Mouse (Mus musculus): ENCODE results near the gene Hsd17b6. TPM values are rescaled to one million over a fixed set of nuclear protein-coding genes. Genes with fewer than 3 reads are reported as not detected.
A peak's percentile ranks its signal among the peaks of the same experiment; 100 is the strongest.

Hsd17b6 gene
- total RNA-seq, 2 experiments from 2014 or later = not detected

DNA sequence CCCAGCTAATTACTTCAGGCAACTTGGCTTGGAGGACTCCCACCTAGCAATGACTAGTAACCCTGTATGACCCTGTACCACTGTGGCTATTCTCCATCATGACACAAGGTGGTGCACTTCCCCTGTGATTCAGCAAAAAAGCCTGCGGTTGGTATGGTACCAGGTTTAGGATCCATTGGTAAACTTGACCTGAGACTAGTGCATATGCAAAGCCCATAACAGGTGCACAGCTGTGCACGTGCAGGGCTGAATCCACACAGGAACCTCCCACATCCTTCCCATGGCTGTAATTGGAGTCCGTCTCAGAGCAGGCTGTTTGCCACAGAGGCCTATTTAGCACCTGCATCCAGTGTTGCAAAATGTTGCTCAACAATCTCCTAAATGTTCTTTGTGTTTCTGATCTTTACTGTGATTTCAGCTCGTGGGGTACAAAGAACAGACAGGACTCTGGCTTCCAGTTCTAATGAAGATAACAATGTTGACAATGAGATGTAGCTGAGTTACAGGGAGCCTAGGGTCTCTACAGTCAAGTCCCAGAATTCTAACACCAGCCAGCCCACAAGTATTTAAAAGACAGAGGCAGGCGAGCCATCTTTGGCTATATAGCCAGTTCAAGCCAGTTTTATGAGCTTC lies 61.9 kb downstream of the Hsd17b6 start:
- peak in 1 of 2 experiments; percentile 46 for DNase-seq (ENCODE audit: low spot score in 2 of 2)

Other genes starting within 250 kb of the Hsd17b6 start
- gene Rdh1, start 247.9 kb downstream of the Hsd17b6 start, total RNA-seq (2021) = under 1 TPM in 1 of 2 experiments, not detected in 1; 0.15 TPM
- gene Rdh16f1, start 247.8 kb downstream of the Hsd17b6 start, total RNA-seq (2021) = not detected
- under 1 TPM; 0.35 to 0.43 TPM for gene Rdh9, start 231.2 kb downstream of the Hsd17b6 start, total RNA-seq (2021)
- gene Rdh16, start 206.5 kb downstream of the Hsd17b6 start, total RNA-seq (2021) = under 1 TPM in 1 of 2 experiments, not detected in 1; 0.35 TPM
- gene Rdh19, start 157.7 kb downstream of the Hsd17b6 start, total RNA-seq (2021) = not detected
- gene Rdh16f2, start 141.1 kb downstream of the Hsd17b6 start, total RNA-seq (2021) = not detected
- not detected for gene Rdh7, start 118.8 kb downstream of the Hsd17b6 start, total RNA-seq (2021)
- gene Sdr9c7, start 109.1 kb downstream of the Hsd17b6 start, total RNA-seq (2021) = not detected
- gene Prim1, start 7.6 kb upstream of the Hsd17b6 start, total RNA-seq (2021) = 1 to 10 TPM; 6.8 to 7.4 TPM
- gene Naca, start 28.0 kb upstream of the Hsd17b6 start, total RNA-seq (2021) = 100 to 1,000 TPM; 338 to 356 TPM
- 100 to 1,000 TPM; 146 to 153 TPM for gene Ptges3, start 51.3 kb upstream of the Hsd17b6 start, total RNA-seq (2021)
- 1,000 to 10,000 TPM; 1,726 to 1,851 TPM for gene Atp5b, start 75.7 kb upstream of the Hsd17b6 start, total RNA-seq (2021)
- 10 to 100 TPM; 39.6 to 41.9 TPM for gene Baz2a, start 84.0 kb upstream of the Hsd17b6 start, total RNA-seq (2021)
- 10 to 100 TPM; 12.9 to 15.3 TPM for gene Rbms2, start 172.7 kb upstream of the Hsd17b6 start, total RNA-seq (2021)
- 10 to 100 TPM; 19.6 to 19.7 TPM for gene Gls2, start 186.8 kb upstream of the Hsd17b6 start, total RNA-seq (2021)
- gene Spryd4, start 204.2 kb upstream of the Hsd17b6 start, total RNA-seq (2021) = 10 to 100 TPM; 10.1 to 10.2 TPM
- gene Mip, start 218.2 kb upstream of the Hsd17b6 start, total RNA-seq (2021) = not detected
- 1 to 10 TPM; 4.1 to 4.6 TPM for gene Timeless, start 224.5 kb upstream of the Hsd17b6 start, total RNA-seq (2021)
- not detected for gene Apon, start 246.5 kb upstream of the Hsd17b6 start, total RNA-seq (2021)